Mouse (Mus musculus) ES-E14 (cell line): ENCODE measurements around the gene Kank1.

Experiments
- CHD2 ChIP-seq: IDR thresholded peaks from 2 replicates; pipeline ENCODE4 v1.6.1; 2014; ENCODE audit warnings: mild to moderate bottlenecking, low read depth, low read length, inconsistent platforms
- MAFK ChIP-seq: IDR thresholded peaks from 2 replicates; pipeline ENCODE4 v1.6.1; 2014; ENCODE audit warnings: mild to moderate bottlenecking, low read depth, low read length, inconsistent platforms; ENCODE audit not compliant: insufficient read depth
- ZC3H11A ChIP-seq: IDR thresholded peaks from 2 replicates; pipeline ENCODE4 v1.6.1; 2012; ENCODE audit warnings: low read depth, mild to moderate bottlenecking, inconsistent platforms, low read length, borderline replicate concordance

GRCm38 (mm10) chr19:25206969-25207368 is 29.8 kb upstream of the Kank1 start:
- TF ChIP-seq MAFK (no peak), CHD2 (no peak), ZC3H11A (no peak)
